Mouse (Mus musculus) heart, embryonic 10.5 days (tissue): ENCODE measurements around the gene Cdk19. TPM values are rescaled to one million over a fixed set of nuclear protein-coding genes. Genes with fewer than 3 reads are reported as not detected.

Source experiments
- DNase-seq: peaks from one replicate; pipeline ENCODE4 v3.0.0-alpha.2; 2017; ENCODE audit warnings: low spot score
- H3K27ac ChIP-seq: fragments of 300-500 bp; sonication (generic); 2 replicates; pipeline ENCODE4 v1.5.1; 2016; ENCODE audit warnings: mild to moderate bottlenecking
- H3K27me3 ChIP-seq: fragments of 300-500 bp; sonication (generic); 2 replicates; pipeline ENCODE4 v1.6.1; 2016; ENCODE audit warnings: mild to moderate bottlenecking; ENCODE audit not compliant: poor library complexity, insufficient read depth, severe bottlenecking
- H3K36me3 ChIP-seq: fragments of 300-500 bp; sonication (generic); 2 replicates; pipeline ENCODE4 v1.6.1; 2016; ENCODE audit warnings: mild to moderate bottlenecking, moderate library complexity
- H3K4me1 ChIP-seq: fragments of 300-500 bp; sonication (generic); 2 replicates; pipeline ENCODE4 v1.6.1; 2016; ENCODE audit warnings: mild to moderate bottlenecking
- H3K4me3 ChIP-seq: fragments of 300-500 bp; sonication (generic); 2 replicates; pipeline ENCODE4 v1.5.1; 2016; ENCODE audit warnings: mild to moderate bottlenecking, moderate library complexity
- H3K9me3 ChIP-seq: fragments of 300-500 bp; sonication (generic); 2 replicates; pipeline ENCODE4 v1.6.1; 2016; ENCODE audit warnings: mild to moderate bottlenecking, moderate library complexity
- WGBS: fragments of 180-500 bp; shearing (Covaris S2); methylation state at CpG from one replicate; pipeline ENCODE4 v1.1.7; 2016; 5-methylcytosine and 5-hydroxymethylcytosine counted together
- polyA plus RNA-seq: library from polyadenylated mRNA; unstranded; fragments of >200 nt; fragmentation: Nextera tagmentation; extraction: Ambion mirVana; gene quantifications from 2 replicates; pipeline ENCODE4 v1.2.1, GENCODE M21; 2016

Gene Cdk19
- polyA plus RNA-seq, 1 experiment from 2014 or later = 5.2 TPM

DNA sequence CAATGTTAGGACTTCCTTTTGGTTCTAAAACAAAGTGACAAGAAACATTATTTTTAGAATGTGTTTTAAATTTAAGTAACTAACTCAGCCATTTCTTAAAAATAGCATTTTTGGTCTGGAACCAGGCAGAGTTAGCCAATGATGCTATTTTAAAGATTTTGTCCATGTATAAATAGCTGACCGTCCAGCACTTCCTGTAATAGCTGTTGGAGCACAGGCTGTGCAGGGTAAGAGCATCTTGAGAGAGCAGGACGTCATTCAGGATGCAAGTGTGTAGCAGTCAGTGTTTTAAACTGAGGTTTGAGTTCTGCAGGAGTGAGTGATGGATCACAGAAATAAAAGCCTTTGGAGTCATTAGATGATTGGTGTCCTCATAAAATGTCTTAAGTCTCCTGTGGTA is 18.8 kb downstream of the Cdk19 start:
- no peaks in the 10 kb centered on the region for H3K27me3 ChIP-seq
- peaks cover 7% of the 10 kb centered on the region for H3K4me1 ChIP-seq
- no peak overlapping the region for H3K4me3 ChIP-seq
- H3K27ac ChIP-seq = no peak overlapping the region
- H3K9me3 ChIP-seq = no peaks in the 10 kb centered on the region
- no peaks in the 10 kb centered on the region for H3K36me3 ChIP-seq
- 52% methylated on average over 2 of the region's 2 CpGs for WGBS
- DNase-seq = no peak

DNA sequence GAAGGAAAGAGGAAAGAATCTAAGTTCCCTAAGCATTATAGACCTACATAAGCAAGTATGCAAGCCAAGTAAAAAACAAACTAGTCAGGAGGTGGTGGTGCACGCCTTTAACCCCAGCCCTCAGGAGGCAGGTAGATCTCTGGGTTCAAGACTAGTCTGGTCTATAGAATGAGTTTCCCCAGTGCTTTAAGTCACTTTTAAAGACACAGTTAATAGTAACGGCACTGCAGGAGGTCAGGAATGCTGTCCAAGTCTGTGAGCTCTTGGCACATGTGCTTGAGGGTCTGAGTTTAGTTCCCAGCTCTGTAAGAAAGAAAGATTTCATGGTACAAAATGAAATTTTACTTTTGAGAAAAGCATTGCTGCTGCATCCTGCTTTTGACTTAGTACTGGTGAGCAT is 19.8 kb downstream of the Cdk19 start:
- WGBS = 69% methylated on average over 2 of the region's 2 CpGs
- no peak for DNase-seq
- Histone ChIP-seq H3K27ac (no peak overlapping the region), H3K27me3 (no peaks in the 10 kb centered on the region), H3K4me3 (no peak overlapping the region), H3K36me3 (no peaks in the 10 kb centered on the region), H3K4me1 (peaks cover 8% of the 10 kb centered on the region), H3K9me3 (no peaks in the 10 kb centered on the region)

DNA sequence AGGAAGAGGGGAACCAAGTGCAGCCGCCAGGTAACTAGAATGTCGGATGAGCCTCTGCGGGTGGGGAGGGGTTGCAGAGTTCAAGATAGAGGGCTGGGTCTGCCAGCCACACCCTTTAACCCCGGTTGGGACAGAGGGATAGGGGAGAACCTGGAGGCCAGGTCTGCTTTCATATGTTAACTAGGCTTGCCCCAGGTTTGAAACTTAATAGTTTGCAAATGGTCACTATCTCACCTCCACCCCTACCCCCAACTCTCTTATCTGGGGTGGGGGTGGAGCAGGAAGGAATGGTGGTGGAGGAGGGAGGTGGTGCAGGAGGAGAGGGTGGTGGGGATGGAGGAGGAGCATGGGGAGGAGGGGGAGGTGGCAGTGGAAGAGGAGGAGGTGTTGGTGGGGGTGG is 23.6 kb downstream of the Cdk19 start:
- no peaks in the 10 kb centered on the region for H3K9me3 ChIP-seq

DNA sequence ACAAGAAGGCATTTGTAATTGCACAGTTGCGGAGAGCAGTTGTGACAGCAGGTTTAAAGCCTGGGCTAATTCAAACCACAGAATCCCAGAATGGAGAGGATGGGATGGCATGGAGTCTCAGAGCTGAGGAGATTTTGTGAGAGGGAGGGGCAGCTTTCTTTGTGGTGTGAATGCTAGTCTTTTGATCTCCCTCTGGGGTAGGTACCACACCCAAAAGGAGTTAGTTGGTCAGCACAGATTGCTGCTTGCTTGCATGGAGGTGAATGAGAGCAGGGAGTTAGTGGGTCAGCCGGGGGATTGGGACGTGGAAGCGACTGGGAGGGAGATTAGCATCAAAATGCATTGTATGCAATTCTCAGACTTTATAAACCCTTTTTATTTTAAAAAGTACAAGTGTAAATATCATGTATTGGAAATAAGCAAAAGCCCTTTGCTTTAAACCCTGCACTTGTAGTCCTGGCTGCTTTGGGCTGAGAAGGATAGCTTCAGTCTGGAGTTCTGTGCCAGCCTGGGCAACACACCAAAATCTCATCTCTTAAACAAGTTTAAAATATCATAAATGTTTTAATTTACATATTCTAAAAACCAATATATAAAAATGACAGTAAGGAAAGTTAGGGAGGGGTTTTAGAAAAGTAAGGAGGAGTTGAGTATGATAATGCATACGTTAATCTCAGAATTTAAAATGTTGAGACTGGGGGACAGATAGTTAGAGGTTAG is 25.4 kb downstream of the Cdk19 start:
- WGBS = 63% methylated on average over 5 of the region's 5 CpGs

More for the DNA sequence above, 23.6 kb downstream of the Cdk19 start:
- Histone ChIP-seq H3K4me1 (peaks cover 8% of the 10 kb centered on the region), H3K27ac (no peak overlapping the region), H3K4me3 (peak overlapping the region; percentile 18; the same call in 1 of the 2 replicates), H3K36me3 (no peaks in the 10 kb centered on the region), H3K27me3 (no peaks in the 10 kb centered on the region)
- no peak for DNase-seq
- WGBS = 9% methylated on average over 4 of the region's 4 CpGs

DNA sequence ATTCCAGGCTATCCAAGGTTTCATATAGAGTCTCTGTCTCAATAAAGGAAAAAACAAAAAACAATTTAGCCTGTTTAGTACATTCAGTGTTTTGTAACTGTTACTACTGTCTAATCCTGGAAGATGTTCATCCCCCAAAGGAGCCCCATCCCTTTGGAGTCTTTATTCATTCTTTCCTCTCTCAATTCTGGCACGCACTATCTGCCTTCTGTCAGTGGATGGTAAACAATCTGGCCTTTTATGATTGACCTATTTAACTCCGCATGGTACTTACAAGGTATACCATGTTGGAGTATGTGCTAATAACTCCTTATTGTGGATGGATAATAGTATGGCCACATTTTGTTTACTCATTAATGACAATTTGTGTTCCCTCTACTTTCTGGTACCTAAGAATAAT is 26.6 kb downstream of the Cdk19 start:
- 88% methylated on average over 2 of the region's 2 CpGs for WGBS

More for the DNA sequence above, 25.4 kb downstream of the Cdk19 start:
- H3K9me3 ChIP-seq = no peaks in the 10 kb centered on the region
- no peak overlapping the region for H3K4me3 ChIP-seq
- H3K4me1 ChIP-seq = peaks cover 8% of the 10 kb centered on the region
- H3K36me3 ChIP-seq = no peaks in the 10 kb centered on the region
- no peak overlapping the region for H3K27ac ChIP-seq
- H3K27me3 ChIP-seq = no peaks in the 10 kb centered on the region
- DNase-seq = no peak

DNA sequence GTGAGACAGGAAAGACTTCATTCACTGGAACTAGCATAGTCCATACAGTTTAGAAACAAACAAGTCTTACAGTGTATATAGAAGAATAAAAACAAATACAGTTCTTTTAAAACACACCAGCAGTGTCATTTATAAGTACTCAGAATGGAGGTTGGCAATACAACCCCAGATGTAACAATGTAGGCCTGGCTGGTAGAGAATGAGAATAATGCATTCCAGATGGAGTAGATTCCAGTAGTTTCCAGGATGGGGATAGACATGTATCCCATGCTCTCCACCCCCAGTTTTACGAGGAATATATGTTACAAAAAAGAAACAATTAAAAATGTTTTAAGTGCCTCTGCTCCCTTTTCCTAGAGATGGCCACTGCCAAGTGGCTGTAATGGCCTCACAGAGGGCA is 29.2 kb downstream of the Cdk19 start:
- Histone ChIP-seq H3K4me3 (no peak overlapping the region), H3K36me3 (no peaks in the 10 kb centered on the region), H3K27ac (no peak overlapping the region), H3K4me1 (no peaks in the 10 kb centered on the region; the same call in 1 of the 2 replicates), H3K9me3 (no peaks in the 10 kb centered on the region), H3K27me3 (no peaks in the 10 kb centered on the region)
- WGBS = 81% methylated on average over 1 of the region's 1 CpGs
- no peak for DNase-seq

More for the DNA sequence above, 26.6 kb downstream of the Cdk19 start:
- H3K9me3 ChIP-seq = no peaks in the 10 kb centered on the region
- no peak overlapping the region for H3K4me3 ChIP-seq
- no peaks in the 10 kb centered on the region for H3K36me3 ChIP-seq
- H3K27ac ChIP-seq = no peak overlapping the region
- peaks cover 8% of the 10 kb centered on the region for H3K4me1 ChIP-seq
- no peak for DNase-seq
- no peaks in the 10 kb centered on the region for H3K27me3 ChIP-seq

DNA sequence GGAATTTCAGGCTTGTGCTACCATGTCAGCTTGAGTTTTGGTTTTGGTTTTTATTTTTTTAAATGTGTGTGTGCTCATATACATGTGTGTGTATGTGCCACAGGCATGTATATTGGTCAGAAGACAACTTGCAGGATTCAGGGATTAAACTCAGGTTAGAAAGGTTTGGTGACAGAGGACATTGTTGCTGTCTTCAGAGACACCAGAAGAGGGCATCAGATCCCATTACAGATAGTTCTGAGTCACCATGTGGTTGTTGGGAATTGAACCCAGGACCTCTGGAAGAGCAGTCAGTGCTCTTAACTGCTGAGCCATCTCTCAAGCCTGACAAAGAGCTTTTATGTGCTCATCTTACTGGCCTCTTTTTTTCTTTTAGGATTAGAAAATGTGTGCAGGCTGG is 30.8 kb downstream of the Cdk19 start:
- Histone ChIP-seq H3K27ac (no peak overlapping the region), H3K4me3 (no peak overlapping the region), H3K36me3 (no peaks in the 10 kb centered on the region), H3K27me3 (no peaks in the 10 kb centered on the region), H3K4me1 (no peaks in the 10 kb centered on the region; the same call in 1 of the 2 replicates), H3K9me3 (no peaks in the 10 kb centered on the region)
- no peak for DNase-seq

DNA sequence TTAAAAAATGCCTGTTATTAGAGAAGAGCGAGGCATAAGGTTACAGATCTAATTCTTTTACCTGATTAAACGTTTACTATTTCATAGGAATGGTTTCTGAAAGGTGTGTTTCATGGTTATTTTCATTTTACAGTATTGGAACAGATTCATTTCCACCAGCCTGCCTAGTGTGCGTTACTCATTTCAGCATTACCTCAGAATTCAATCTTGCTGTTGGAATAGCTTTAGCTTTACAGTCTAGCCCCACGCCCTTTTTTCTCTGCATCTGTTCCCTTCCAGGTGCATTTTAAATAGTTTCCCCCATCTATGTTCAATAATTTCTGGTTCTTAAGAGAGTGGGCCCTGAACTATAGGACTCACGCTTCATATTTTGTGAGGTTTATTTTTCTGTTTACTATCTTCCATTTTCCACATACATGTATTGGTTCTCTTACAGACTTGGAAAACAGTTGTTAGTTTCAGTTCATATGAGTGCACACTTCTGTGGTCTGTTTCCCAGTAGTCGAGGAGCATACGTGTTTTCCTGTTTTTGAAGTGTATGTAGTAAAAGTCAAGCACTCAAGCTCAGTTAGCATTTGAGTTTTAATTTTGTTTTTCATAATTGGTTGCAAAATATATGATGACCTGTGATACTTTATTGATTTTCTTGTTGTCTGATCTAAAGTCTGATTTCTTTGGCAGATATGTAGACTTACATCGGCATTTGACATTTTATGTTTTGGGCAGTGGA is 32.0 kb downstream of the Cdk19 start:
- H3K27me3 ChIP-seq = no peaks in the 10 kb centered on the region
- no peaks in the 10 kb centered on the region for H3K36me3 ChIP-seq
- no peak for DNase-seq
- H3K27ac ChIP-seq = no peak overlapping the region
- WGBS = 84% methylated on average over 8 of the region's 8 CpGs
- H3K4me3 ChIP-seq = no peak overlapping the region
- no peaks in the 10 kb centered on the region; the same call in 1 of the 2 replicates for H3K4me1 ChIP-seq
- H3K9me3 ChIP-seq = no peaks in the 10 kb centered on the region

DNA sequence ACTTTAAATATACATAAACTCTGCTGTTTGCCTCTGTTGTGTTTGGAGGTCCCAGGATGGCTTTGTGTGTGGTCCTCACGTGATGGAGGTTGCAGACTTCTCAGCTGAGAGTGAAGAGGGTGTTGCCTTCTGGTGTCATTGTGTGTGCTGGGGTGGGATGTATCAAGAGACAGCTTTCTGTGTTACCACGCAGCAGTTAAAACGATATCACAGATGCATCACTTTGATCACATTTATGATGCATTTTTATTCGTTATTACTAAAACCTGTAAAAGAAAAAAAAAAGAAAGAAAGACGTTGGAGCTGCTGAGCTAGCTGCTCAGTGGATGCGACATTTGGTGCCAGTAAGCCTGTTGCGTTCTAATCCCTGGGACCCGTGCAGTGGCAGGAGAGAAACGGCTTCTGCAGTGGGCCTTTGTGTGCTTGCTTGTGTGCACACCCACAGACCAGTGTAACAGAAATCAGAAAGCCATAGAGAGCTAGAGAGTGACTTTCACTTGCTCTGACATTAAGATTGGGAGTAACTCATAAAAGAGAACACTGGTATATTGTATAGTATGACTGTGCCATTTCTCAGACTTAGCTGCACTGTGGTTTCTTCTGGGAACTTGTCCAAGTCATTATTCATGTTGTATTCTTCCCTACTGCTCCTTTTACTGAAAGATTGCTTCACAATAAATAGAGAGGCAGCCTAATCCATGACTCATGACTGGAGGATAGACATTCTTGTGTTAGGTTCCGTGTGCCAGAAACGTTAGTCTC is 32.7 kb downstream of the Cdk19 start:
- Histone ChIP-seq H3K27me3 (no peaks in the 10 kb centered on the region), H3K9me3 (no peaks in the 10 kb centered on the region), H3K4me3 (no peak overlapping the region), H3K27ac (no peak overlapping the region), H3K36me3 (no peaks in the 10 kb centered on the region), H3K4me1 (no peaks in the 10 kb centered on the region; the same call in 1 of the 2 replicates)
- WGBS = 60% methylated on average over 11 of the region's 11 CpGs
- DNase-seq = no peak

DNA sequence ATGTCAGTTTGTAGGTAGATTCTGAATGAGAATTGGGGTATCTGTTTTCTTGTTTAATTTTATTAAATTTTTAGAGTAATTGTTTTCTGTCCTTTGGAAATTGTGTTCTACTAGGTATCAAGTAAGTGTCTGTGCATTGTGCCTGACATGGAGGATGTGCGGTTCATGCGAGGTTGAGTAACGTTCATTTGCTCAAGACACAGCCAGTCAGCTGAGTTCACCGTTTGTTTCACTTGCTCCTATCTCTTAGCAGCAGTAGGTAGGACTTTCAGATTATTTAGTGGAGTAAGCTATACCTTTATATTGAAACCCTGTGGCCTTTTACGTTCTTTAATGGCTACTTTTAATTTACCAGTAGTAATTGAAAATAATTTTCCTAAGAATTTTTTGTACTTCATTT is 34.4 kb downstream of the Cdk19 start:
- no peak for DNase-seq
- H3K27ac ChIP-seq = no peak overlapping the region
- 90% methylated on average over 5 of the region's 5 CpGs for WGBS
- no peaks in the 10 kb centered on the region for H3K9me3 ChIP-seq
- H3K4me1 ChIP-seq = no peaks in the 10 kb centered on the region; the same call in 1 of the 2 replicates
- no peak overlapping the region for H3K4me3 ChIP-seq
- H3K27me3 ChIP-seq = no peaks in the 10 kb centered on the region
- H3K36me3 ChIP-seq = no peaks in the 10 kb centered on the region

DNA sequence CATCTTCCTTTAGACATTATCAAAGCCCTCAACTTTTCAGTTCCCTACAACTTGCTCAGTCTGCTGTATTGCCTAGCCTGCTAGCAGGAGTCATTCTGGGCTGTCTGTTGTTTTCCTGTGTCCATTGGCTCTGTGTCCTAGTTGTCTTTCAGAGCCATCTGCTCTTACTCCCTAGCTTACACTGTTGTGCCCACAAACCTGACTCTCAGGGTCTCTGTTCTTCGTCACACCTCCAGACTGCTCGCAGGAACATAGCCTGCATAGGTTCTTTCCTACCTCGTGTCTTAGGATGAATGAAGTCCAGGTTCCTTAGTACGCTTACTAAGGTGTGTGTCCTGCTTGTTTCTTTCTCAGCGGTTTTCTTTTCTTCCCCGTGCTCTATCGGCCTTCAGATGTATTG is 35.5 kb downstream of the Cdk19 start:
- Histone ChIP-seq H3K4me1 (peaks cover 1% of the 10 kb centered on the region; the same call in 1 of the 2 replicates), H3K9me3 (no peaks in the 10 kb centered on the region), H3K27me3 (no peaks in the 10 kb centered on the region), H3K36me3 (no peaks in the 10 kb centered on the region), H3K4me3 (no peak overlapping the region), H3K27ac (no peak overlapping the region)
- no peak for DNase-seq
- WGBS = 70% methylated on average over 7 of the region's 7 CpGs

DNA sequence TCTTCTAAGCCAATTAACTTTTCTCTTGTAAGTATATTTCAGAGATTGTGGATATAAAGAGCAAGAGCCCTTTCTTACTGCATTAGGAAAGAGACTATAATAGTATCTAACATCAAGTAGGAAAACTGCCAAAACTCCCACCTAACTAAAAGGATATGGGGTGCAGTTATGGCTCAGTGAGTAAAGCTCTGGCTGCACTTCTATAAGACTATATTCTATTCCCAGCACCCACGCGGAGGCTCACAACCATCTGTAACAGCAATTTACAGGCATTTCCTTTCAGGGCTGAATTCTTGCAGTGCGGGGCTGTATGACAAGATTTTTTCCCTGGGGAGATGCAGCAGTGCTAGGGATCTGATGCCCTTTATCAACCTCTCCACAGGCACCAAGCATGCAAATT is 36.9 kb downstream of the Cdk19 start:
- H3K9me3 ChIP-seq = no peaks in the 10 kb centered on the region
- H3K27me3 ChIP-seq = no peaks in the 10 kb centered on the region
- H3K36me3 ChIP-seq = no peaks in the 10 kb centered on the region
- no peak overlapping the region for H3K4me3 ChIP-seq
- 87% methylated on average over 3 of the region's 3 CpGs for WGBS
- peaks cover 5% of the 10 kb centered on the region; the same call in 1 of the 2 replicates for H3K4me1 ChIP-seq
- H3K27ac ChIP-seq = no peak overlapping the region
- no peak for DNase-seq

DNA sequence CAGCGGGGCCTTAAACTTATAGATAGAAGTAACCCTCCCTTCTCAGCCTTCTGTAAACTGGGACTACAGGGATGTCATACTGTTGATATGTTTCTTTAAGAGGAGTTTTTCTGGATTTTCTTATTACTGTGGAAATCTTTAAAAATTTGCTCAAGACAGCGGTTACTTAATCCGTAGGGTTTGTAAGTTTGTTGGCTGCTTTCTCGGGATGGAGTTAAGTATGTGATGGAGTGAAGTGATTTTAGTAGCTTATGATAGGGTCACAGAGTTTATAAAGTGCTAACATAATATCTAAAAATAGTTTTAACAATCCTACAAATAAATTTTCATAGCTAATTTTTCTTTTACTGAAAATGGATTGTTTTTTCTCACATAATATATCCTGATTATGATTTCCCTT is 38.9 kb downstream of the Cdk19 start:
- no peaks in the 10 kb centered on the region for H3K27me3 ChIP-seq
- 0 out of 2 replicates have a peak, but pooled peaks cover 5% of the 10 kb centered on the region for H3K4me1 ChIP-seq
- no peak for DNase-seq
- no peak overlapping the region for H3K4me3 ChIP-seq
- 89% methylated on average over 4 of the region's 4 CpGs for WGBS
- no peak overlapping the region for H3K27ac ChIP-seq
- no peaks in the 10 kb centered on the region for H3K36me3 ChIP-seq
- no peaks in the 10 kb centered on the region for H3K9me3 ChIP-seq
